Mouse (Mus musculus) adrenal gland, postnatal 36 days (tissue): ENCODE measurements around the gene Ms4a4c. TPM values are rescaled to one million over a fixed set of nuclear protein-coding genes. Genes with fewer than 3 reads are reported as not detected.
"Not testable (repeated sequence)": the region's sequence is repeated elsewhere in the genome, so short reads cannot be mapped to it uniquely, and the experiment has no call there.

Experiments
- DNase-seq, 2 experiments: peaks; one replicate each; pipeline ENCODE4 v3.0.0; 2021; ENCODE audit warnings: mixed read lengths in 1 of 2
- long read RNA-seq, 2 experiments: library from polyadenylated mRNA; stranded (forward); transcript quantifications; one replicate each; pipeline ENCODE4 v2.0.0; 2021; ENCODE audit warnings: borderline sequencing depth in 2 of 2
- total RNA-seq, 2 experiments: library from RNA; stranded (reverse); gene quantifications; 2 replicates each; pipeline ENCODE4 v1.2.3; 2021

The Ms4a4c gene
- under 1 TPM; 0.72 to 0.73 TPM for total RNA-seq
- long read RNA-seq, experiment 1, partial matches to known transcripts: 0 of 1 reads
- long read RNA-seq, experiment 1, other reads (novel, unspliced or antisense): 0 of 1 reads
- long read RNA-seq, experiment 2, partial matches to known transcripts: 0 of 1 reads
- long read RNA-seq, experiment 2, other reads (novel, unspliced or antisense): 0 of 1 reads

GRCm38 (mm10) chr19:11404527-11404926, at the start of gene Ms4a4c:
TSS of gene Ms4a4c (plus strand) at chr19:11404770.
- DNase-seq: no peak

DNA sequence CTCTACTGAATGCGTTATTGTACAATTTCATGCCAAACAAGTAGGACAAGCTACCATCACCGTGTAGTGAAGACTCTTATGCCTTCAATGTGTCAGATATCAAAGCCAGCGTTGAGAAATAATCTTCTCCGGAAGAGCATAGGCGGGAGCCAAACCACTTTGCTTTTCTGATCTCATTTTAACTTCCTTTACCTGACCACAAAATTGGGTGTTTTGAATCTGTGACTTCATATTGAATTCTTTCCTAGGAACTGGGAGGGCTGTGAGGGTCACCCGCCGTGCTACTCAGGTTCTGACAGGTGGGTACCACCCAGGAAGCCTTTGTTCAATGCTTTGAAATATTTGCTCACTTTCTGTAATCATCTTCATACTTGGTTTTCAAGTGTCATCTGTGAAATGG, 48.8 kb upstream of the Ms4a4c start:
- no peak for DNase-seq

GRCm38 (mm10) chr19:11360106-11360505, 44.5 kb upstream of the Ms4a4c start:
- no peak for DNase-seq

DNA sequence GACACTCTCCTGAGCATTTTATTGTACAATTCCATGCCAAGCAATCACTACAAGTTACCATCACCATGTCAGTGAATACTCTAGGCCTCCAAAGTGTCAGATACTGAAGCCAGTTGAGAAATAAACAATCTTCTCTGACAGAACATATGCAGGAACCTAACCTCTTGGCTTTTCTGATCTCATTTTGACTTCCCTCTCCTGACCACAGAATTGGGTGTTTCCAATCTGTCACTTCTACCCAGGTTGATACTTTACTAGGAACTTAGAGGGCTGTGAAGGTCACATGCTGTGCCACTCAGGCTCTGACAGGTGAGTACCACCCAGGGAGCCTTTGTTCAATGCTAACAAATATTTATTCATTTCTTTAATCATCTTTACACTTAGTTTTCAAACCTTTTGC, 42.6 kb upstream of the Ms4a4c start:
- DNase-seq: no peak

- DNase-seq: no peak
These were observed 36.3 kb upstream of the Ms4a4c start for GRCm38 (mm10) chr19:11368310-11368709.

- DNase-seq: no peak
These were observed 33.4 kb upstream of the Ms4a4c start for GRCm38 (mm10) chr19:11371181-11371580.

DNA sequence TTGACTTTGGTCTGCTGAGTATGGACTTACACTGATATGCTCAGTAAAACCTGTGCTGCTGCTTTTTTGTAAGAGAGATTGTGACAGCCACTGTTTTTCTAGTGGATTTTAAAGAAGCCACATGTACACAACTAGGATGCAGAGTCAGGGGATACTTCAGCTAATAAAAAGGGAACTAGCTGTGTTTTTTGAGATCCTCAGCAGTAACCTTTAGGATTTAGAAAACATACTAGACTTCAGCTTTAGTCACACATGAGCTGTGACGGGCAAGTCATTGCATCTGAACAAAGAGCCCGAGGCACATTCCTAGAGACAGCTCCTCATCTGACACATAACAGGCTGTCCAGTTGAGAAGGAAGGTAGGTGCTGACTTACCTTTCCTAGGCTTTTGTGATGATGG, 29.3 kb upstream of the Ms4a4c start, which contains the start of gene Ms4a4a:
TSS of gene Ms4a4a (plus strand) at position 251 of the 400 bp plus-strand sequence.
- no peak for DNase-seq

DNA sequence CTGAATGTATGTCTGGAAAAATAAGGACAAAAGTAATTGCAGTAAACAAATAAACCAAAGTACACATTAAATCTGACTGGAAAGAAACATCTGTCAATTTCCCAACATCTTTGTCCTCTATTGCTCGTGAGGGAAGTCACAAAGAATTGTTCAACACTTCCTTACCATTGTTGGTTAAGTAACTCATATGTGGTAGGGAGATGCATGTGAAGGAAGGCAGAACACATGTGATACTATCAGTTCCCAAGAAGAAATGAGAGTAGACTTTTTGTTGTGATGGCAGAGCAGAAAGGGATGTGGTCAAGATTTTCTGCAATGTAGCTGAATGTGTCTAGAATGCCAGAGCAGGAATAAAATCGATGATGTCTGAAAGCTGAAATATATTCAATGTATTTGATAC, 28.2 kb upstream of the Ms4a4c start:
- DNase-seq: no peak

- no peak for DNase-seq
These were observed 17.5 kb upstream of the Ms4a4c start for GRCm38 (mm10) chr19:11387109-11387508.

- no peak for DNase-seq
These were observed 16.9 kb upstream of the Ms4a4c start for GRCm38 (mm10) chr19:11387685-11388084.

- DNase-seq: no peak
These were observed 15.6 kb upstream of the Ms4a4c start for GRCm38 (mm10) chr19:11388949-11389348.

DNA sequence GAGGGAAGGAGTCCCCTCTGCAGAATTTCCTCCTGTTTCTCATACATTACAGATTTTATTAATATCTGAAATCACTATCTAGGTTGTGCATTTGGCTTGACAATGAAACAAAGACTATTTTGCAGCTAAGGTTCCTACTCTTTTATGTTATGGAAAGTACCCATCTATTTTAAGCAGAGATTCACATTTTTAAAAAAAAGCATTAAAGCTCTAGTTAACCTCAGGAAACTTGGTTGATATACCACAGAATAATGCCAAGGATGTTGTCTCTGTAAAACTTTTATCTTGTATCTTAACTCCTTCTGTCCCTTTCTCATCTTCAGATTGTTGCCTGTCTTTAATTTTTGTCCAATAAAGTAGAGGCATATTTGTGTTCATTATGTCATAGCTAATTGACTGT, 8.8 kb upstream of the Ms4a4c start:
- DNase-seq: no peak

DNA sequence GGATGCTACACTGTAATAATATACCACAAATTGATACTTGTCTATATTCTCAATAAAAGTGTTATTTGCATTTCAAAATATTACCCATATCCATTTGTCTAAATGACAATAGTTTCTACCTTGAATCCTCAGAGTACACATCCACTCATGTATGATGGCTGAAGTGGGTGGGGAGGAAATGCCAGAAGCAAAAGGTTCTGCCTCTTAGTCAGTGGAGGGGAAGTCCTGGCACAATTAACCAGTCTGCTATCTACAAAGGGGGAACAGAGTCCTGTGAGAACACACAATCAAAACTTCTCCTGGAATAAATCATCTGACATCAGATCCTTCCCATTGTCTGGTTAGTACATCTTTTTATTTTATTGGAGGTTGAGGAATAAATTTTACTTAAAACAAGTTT, 2.9 kb downstream of the Ms4a4c start:
- no peak for DNase-seq

DNA sequence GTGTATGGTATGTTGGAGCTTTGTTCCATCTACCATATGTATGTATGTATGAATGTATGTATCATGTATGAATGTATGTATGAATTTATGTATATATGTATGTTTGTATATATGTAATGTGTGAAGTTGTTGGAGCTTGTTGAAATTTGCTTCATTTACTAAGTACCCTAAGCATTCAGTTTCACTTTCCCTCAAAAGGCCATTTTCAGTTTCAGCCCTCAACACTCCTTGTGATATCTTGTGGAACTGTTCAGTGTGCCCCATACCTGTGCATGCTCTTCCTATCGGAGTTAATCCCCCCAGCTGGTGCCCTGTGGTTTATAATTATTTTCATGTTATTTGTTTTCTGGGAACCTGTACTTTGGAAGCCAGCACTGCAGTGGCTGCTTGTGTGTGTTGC, 4.0 kb downstream of the Ms4a4c start:
- DNase-seq: no peak

GRCm38 (mm10) chr19:11411640-11412039, 7.1 kb downstream of the Ms4a4c start:
- no peak for DNase-seq

GRCm38 (mm10) chr19:11414084-11414483, 9.5 kb downstream of the Ms4a4c start:
- no peak for DNase-seq

DNA sequence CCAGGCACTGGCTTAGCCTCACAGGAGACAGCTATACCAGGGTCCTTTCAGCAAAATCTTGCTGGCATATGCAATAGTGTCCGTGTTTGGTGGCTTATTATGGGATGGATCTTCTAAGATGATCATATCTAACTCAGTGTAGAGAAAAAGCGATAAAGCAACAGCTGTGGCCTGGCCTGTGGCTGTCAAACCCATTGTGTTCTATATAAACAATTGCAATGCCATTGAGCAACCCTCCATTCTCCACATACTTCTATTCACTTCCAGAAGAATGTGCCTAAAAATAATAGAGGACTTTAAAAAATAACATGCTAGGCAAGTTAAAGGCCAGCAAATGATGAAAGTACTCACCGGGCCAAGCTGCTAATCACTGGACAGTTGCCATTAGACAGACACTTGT, 11.0 kb downstream of the Ms4a4c start:
- no peak for DNase-seq

DNA sequence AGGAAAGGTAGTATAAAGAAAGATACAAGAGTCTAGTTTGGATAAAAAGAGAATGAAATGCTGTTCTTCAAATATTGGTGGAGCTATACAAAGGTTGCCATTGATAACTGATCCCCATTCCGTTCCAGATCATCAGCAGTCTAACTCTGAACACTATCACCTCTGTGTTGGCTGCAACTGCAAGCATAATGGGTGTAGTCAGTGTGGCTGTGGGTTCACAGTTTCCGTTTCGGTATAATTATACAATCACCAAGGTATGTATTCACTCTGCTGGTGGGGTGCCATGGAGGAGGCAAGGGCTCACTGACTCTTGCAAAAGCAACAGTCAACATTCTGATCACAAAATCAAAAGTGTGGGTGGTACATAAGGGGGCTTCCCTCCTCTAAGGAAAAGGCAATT, 14.3 kb downstream of the Ms4a4c start:
- not testable (repeated sequence) for DNase-seq

- not testable (repeated sequence) for DNase-seq
These were observed 26.6 kb downstream of the Ms4a4c start for GRCm38 (mm10) chr19:11431209-11431608.

DNA sequence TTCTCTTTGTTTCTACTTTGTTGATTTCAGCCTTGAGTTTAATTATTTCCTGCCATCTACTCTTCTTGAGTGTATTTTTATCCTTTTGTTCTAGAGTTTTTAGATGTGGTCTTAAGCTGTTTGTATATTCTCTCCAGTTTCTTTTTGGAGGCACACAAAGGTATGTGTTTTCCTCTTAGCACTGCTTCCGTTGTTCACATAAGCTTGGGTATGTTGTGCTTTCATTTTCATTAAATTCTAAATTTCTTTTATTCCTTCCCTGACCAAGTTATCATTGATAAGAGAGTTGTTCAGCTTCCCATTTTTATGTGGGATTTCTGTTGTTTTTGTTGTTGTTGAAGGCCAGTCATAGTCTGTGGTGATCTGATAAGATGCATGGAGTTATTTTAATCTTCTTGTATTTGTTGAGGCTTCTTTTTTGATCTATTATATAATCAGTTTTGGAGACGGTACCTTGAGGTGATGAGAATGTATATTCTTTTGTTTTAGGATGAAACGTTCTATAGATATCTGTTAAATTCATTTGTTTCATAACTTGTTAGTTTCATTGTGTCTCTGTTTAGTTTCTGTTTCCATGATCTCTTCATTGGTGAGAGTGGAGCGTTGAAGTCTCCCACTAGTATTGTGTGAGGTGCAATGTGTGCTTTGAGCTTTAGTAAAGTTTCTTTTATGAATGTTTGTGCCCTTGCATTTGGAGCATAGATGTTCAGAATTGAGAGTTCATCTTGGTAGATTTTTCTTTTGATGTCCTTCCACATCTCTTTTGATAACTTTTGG, 30.7 kb downstream of the Ms4a4c start:
- DNase-seq: no peak

DNA sequence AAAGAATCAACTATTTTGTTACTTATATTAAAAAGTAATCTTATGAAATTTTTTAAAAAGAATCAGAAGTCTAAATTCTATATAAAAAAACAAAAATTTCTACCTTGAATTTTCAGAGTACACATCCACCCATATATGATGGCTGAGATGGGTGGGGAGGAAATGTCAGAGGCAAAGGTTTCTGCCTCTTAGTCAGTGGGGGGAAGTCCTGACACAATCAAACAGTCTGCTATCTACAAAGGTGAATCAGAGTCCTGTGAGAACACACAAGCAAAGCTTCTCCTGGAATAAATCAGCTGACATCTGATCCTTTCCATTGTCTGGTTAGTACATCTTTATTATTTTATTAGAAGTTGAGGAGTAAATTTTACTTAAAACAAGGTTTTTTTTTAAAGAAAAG, 38.8 kb downstream of the Ms4a4c start, which contains the start of gene Ms4a4b:
TSS of gene Ms4a4b (plus strand) at position 216 of the 400 bp plus-strand sequence.
- DNase-seq: no peak

DNA sequence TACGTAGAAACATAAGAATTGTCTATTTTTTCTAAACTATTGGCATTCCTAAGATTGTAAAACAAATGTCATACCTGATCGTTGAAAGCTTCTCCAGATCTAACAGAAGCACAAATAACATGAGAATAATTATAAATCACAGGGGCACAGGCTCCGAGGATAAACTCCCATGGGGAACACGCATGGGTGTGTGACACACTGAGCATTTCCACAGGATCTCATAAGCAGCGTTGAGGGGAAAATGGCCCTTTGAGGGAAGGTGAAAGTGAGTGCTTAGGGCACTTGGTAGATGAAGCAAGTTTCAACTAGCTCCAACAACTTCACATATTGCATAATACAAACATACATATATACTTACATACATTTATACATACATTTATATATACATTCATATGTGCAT, 39.4 kb downstream of the Ms4a4c start:
- DNase-seq: no peak

DNA sequence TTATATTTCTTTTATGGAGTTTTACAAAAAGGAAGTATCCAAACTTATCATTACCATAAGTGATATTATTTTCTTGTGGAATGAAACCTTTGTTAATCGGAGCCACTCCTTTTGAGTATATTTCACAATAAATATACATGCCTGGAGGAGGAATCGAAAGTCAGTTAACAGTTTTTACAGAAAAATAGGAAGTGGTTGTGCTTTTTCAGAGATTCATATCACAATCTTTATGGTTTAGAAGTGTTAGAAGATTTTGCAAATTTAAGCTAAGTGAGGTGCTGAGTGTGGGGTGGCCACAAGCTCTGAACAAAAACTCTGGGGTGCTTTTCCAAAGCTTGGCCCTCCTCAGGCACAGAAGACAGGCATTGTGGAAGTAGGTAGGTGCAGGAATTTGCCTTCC, 42.7 kb downstream of the Ms4a4c start:
- no peak for DNase-seq

DNA sequence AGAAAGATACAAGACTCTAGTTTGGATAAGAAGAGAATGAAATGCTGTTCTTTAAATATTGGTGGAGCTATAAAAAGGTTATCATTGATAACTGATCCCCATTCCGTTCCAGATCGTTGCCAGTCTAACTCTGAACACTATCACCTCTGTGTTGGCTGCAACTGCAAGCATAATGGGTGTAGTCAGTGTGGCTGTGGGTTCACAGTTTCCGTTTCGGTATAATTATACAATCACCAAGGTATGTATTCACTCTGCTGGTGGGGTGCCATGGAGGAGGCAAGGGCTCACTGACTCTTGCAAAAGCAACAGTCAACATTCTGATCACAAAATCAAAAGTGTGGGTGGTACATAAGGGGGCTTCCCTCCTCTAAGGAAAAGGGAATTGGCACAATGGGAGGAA, 54.5 kb downstream of the Ms4a4c start:
- not testable (repeated sequence) for DNase-seq
